Mouse (Mus musculus) spleen, adult 18-20 months (tissue): ENCODE results near the gene Ncam1.

Experiments
- DNase-seq, 2 experiments: peaks; one replicate each; pipeline ENCODE4 v3.0.0; 2022; ENCODE audit warnings: mixed read lengths in 2 of 2

Ncam1 gene

GRCm38 (mm10) chr9:49551353-49551752, 247.4 kb downstream of the Ncam1 start:
- DNase-seq, result no peak

DNA sequence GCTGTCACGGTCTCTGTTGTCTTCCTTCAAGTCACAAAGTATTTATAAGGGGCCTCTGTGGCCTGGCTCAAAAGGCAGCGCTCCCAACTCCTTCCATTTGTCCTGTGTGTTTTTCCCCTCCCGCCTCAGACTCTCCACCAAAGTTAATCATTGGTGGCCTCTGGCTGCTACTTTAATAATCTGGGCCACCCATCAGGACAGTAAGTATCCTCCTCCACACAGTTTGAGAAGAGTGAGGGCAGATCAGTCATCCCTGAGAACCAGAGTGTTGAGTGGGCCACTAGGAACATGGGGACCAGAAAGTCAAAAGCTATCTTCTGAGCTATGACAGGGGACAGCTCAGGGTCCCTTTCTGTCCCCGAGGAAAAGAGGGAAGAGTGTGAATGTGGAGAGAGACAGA, 256.1 kb downstream of the Ncam1 start:
- DNase-seq, result no peak

GRCm38 (mm10) chr9:49537814-49538213, 260.9 kb downstream of the Ncam1 start:
- DNase-seq, result no peak

DNA sequence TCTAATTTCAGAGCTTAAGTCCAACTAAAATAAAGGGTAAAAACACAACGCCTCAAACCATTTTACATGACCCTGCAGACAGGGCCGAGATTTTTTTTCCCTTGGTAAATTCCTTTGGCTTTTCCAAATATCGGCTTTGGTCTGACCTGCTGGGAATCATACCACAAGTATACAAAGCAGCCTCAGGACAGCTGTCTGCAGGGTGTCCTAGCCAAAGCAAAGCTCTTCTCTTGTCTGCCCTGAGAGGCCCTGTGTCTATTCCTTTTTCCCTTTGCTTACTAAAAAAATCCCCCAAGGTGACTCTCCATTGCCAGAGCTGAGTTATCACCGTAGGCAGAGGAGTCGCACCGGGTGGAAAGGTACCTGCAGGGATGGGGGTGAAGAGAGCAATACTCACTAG, 262.1 kb downstream of the Ncam1 start:
- DNase-seq, result no peak

DNA sequence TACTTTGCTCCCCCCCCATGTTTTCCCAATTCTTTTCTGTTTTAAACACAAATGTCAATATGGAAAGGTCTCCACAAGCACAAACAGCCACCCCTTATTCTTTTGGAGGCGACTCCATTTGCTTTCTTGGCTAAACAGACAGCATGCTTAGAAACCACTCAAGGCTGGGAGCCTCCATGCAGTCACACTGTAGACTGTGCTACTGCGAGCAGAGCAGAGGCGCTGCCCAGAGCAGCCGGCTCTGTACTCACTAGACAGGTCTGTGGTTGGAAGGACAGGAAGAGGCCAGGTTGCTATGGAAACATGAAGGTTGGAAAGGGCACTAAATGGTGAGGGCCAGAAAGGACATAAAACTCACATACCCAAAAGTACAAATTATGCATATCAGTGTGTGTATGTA, 263.8 kb downstream of the Ncam1 start:
- DNase-seq, result no peak

DNA sequence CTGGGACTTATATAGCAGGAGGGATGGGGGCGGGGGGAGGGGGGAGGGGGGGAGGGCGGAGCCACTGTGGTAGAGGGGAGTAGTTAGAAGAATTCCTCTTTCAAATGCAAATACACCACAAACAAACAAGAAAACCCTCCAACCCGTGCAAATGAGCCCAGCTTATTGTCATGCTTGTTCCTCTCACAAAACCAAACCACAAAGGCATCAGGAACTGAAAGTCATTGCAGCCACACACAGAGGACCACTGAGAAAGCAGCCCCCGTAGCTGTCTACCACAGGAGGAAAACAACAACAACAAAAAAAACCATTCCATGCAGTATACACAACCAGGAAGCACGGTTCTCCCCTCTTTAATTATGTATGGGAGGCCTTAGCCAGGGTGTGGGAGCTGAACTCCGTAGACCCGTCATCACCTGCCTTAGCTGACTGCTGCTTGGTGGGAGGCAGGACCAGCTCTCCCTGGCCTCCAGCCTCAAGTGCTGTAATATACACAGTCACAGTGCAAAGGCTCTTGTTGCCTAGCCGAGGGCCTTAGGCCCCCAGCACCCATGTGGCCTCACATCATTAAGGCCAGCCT, 264.7 kb downstream of the Ncam1 start:
- no peak for DNase-seq

DNA sequence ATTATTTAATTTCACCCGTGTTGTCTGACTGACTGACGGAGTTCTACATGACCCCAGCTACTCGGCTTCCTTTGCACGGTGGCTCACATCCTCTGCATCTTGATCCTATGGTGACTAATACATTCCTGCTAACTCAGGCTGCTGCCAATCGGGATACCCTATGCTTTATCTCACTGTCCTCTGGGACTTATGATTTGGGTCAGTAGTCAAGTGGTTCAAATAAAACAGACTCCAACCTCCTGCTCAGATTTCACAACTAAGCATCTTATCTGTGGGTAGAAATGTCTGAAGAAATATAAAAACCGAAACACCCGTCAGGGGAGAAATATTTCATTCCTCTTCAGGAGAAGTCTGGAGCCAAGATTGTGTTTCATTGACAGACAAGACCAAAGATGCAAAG, 265.3 kb downstream of the Ncam1 start:
- no peak for DNase-seq

GRCm38 (mm10) chr9:49531833-49532232, 266.9 kb downstream of the Ncam1 start:
- DNase-seq, result no peak

DNA sequence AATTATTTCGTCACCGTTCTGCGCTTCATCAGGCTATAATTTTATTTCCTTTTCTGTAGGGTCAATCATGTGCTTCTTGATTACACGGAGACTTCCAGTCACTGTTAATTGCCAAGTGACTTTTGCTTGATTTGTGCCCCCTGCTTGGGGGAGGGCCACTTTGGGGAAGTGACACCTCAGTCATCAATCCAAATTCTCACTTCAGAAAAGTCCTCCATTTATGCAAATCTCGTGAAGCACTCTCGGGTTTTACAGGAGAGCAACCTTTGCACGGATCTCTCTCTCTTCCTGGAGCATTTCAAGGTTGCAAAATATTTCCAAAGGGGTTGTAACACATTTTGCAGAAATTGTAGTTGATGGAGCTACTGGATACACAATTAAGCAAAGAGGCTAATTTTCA, 267.5 kb downstream of the Ncam1 start:
- DNase-seq, result no peak

DNA sequence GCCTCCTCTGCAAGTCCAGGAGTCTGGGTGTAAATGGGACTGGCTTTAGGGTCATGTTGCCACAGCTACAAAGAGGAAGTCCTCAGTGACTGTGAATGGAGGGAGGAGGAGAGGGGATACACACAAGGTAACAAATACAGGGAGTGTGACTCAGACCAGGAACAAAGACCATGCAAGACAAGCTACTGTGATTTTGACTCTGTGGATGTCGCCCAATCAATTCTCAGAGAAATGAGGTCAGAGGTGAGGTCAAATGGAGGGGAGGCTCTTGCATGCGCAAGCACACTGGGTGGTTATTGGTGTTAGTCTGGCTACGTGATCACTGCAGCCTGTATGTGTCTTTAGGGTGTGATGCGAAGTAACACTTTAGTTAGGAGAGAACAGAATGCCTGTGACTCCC, 268.0 kb downstream of the Ncam1 start:
- DNase-seq, result no peak

GRCm38 (mm10) chr9:49529366-49529959, 269.3 kb downstream of the Ncam1 start:
- no peak for DNase-seq

- DNase-seq, result no peak
Observed at GRCm38 (mm10) chr9:49528943-49529342, 269.8 kb downstream of the Ncam1 start.

DNA sequence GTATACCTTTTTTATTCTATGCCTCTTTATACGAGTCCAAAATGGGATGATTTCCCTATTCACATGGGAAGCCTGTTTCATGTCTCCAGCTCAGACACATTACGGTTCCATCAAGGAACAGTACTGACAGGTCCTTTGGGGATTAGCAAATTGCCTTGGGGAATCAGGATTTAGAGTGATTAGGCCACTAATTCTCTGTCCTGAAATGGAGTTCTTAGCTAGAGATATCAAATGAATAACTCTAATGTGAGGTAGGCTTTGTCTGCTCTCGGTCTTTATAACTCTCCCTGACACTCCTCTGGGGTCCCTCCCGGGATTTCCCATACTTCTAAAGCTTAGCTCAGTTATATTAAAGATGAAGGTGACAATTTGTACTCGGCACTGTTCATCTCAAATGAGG, 270.7 kb downstream of the Ncam1 start:
- no peak for DNase-seq

DNA sequence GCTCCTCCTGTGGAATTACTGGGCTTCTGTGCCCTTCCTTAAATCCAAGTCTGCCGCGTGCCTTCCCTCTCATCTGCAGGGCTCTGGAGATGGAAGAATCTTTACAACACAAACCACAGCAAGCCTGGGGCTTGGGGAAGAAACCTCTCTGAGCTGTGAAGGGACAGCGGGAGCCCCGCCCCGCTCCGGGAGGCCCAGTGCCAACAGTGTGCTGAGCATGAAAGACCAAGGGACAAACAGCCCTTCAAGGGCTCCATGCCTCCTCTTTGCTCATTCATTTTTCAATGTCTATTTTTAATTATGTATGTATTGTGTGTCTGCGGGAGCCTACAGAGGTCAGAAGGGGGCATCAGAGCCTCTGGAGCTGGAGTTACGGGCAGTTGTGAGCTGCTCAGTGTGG, 271.4 kb downstream of the Ncam1 start:
- no peak for DNase-seq

DNA sequence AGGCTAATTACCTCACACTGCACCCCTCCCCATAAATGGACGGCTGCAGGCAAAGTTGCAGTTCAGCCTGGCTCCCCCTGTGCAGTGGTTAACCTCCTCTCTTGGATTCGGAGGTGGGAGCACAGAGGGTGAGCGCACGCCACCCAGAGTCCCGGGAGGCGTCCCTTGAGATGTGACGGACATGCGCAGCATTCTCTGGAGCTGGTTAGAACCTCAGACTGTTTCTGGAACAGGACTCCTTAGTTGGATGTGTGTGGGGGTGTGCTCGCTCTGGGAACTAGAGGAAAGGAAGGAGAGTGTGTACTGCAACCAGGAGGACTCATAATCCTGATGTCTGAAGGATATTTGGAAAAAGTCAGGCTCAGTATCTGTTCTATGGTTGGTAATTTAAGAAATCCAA, 274.0 kb downstream of the Ncam1 start:
- DNase-seq, result no peak

- no peak for DNase-seq
Observed at GRCm38 (mm10) chr9:49523881-49524280, 274.8 kb downstream of the Ncam1 start.

DNA sequence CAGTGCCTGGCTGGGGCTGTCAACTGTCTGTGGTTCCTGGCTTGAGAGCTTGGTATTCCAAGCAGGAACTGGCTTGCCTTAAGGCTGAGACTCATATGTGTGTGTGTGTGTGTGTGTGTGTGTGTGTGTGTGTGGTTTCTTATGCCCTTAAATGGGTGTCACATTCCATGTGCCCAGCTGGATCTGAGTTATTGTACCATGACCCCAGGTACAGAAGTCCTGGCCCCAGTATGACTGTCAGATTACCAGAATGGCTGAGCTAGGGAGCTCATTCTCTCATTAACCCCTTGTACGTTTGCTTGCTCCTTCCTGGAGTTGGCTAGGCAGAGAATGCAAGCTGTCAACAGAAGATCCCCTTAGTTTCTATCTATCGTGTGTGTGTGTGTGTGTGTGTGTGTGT, 284.4 kb downstream of the Ncam1 start:
- no peak for DNase-seq

DNA sequence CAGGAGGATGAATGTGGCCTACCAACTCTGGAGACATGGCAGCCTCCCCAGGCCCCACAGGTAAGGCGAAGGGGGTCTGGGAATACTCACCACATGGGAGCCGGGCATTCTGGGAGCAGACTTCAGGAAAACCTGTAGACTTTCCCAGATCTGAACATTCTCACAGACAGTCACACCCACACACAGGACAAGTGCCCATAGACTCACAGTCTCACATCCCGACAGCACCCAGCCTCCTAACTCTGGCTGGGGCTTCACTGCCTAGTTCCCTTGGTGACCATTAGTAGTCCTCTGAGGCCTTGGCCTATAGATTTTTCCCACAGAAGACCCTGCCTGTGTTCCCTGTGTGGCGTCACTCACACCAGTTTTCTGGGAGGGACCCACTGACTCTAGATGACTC, 288.1 kb downstream of the Ncam1 start:
- no peak for DNase-seq

GRCm38 (mm10) chr9:49509628-49510027, 289.1 kb downstream of the Ncam1 start:
- no peak for DNase-seq

- no peak for DNase-seq
Observed at GRCm38 (mm10) chr9:49509094-49509493, 289.6 kb downstream of the Ncam1 start.

DNA sequence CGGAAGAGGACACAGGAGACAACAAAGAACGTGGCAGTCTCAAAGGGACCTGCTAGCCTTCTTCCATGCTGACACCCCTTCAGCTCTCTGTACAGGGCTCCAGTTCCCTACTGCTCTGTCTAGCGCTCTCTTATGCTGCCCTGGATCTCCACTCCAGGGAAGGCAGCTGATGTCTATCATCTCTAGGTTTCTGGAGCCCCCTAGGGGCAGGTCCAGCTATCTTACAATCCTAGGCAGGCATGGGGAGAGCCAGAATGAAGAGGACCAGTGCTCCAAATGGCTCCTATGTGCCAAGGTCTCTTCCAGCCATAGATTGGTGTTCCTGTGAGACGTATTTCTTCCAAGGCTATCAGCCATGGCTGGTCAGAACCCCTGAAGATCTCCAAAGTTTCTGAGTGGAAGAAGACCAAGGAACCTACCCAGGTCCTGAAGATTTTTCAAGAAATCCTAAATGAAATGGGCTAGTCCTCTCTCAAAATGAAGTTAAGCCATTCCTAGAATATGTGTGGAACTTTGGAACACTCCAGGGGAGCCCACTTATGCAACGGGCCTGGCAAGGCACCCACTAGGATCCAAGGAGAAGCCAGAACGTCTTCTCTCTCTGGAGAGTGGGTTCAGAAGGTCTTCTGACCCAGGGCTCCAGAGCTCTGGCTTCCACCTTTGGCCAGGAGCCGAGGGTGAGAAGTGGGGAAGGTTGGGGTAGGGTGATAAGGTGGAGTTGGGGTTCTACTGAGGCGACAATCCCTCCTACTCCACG, 290.7 kb downstream of the Ncam1 start:
- no peak for DNase-seq

GRCm38 (mm10) chr9:49504658-49505057, 294.1 kb downstream of the Ncam1 start:
- no peak for DNase-seq

DNA sequence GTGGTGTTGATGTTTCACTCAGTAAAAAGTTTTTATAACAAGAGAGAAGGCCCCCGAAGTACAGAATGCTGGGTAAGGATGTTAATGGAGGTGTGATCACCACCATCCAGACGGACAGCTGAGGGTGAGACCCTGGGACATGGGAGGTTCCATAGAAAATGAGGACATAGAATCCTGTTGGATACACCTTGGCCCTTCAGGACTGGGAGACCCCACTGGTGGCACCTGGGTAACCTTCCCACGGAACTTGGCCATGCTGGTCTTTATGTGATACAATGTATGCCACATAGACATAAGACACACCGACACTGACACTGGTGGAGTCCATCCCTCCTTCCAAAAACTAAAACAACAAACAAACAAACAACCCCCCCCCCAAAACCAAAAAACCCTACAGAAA, 296.5 kb downstream of the Ncam1 start:
- DNase-seq, result no peak

- no peak for DNase-seq
Observed at GRCm38 (mm10) chr9:49499878-49500277, 298.8 kb downstream of the Ncam1 start.
